Mouse (Mus musculus): Measurements from ENCODE around the gene Pabpc1l.
A peak's percentile ranks its signal among the peaks of the same experiment; 100 is the strongest.

The Pabpc1l gene

GRCm38 (mm10) chr2:164084342-164084700 lies 59.1 kb downstream of the Pabpc1l start:
- no peak for DNase-seq (ENCODE audit: low spot score)

- DNase-seq (ENCODE audit: low spot score): no peak
Measured at GRCm38 (mm10) chr2:164087416-164088017, 62.3 kb downstream of the Pabpc1l start.

GRCm38 (mm10) chr2:164089508-164089907 lies 64.3 kb downstream of the Pabpc1l start:
- no peak for DNase-seq (ENCODE audit: low spot score)

- DNase-seq (ENCODE audit: low spot score): no peak
Measured at GRCm38 (mm10) chr2:164094152-164094551, 68.9 kb downstream of the Pabpc1l start.

GRCm38 (mm10) chr2:164098603-164099250 lies 73.5 kb downstream of the Pabpc1l start:
- peak; percentile 37 for DNase-seq (ENCODE audit: low spot score)

Data from layer of hippocampus, adult 11-12 months (tissue).